Mouse (Mus musculus) ES-E14 (cell line): ENCODE results near the gene Pigr.

ENCODE experiments used
- HCFC1 ChIP-seq: IDR thresholded peaks from 2 replicates; pipeline ENCODE4 v1.6.1; 2012; ENCODE audit warnings: low read length, inconsistent platforms, borderline replicate concordance; ENCODE audit not compliant: insufficient read depth
- ZC3H11A ChIP-seq: IDR thresholded peaks from 2 replicates; pipeline ENCODE4 v1.6.1; 2012; ENCODE audit warnings: low read depth, mild to moderate bottlenecking, inconsistent platforms, low read length, borderline replicate concordance

DNA sequence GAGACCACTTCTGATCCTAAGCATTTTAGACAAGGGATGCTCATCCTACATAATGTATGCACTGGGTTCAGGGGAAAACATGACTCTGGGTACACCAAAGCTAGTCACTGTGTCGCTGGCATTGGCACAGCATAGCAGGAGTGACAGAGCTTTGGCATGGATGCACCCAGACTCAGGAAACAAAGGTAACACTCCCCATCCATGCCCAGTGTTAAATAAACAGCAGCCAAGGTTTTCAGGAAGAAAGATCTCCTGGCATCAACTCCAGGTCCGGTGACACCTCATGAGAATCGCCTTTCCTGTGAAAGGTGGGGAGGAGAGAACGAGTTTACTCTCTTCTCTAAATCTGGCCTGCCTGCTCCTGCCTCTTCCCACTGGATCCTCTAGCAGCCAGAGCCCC, 2.2 kb downstream of the Pigr start:
- TF ChIP-seq ZC3H11A = no peak
- no peak for TF ChIP-seq HCFC1
